Comparison of ENCODE assay signal across 8 mouse cellular contexts in the genomic region with DNA sequence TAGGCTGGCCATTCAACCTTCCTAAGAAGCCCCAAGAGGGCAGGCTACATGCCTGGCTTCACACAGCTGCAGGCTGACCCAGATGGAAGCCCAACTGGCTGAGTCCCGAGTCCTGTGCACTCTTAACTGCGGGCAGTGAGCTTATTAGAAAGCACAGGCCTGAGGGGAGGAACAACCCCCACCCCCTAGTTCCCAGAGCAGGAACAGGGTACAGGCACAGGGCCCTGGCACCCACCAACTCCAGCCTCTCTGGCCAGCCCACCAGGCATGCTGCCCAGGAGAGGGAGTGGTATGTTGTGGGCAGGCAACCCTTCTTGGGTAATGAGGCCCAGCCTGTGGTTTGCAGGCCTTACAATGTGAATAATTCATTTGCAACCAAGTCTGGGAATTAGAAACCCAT. TPM values are rescaled to one million over a fixed set of nuclear protein-coding genes. Genes with fewer than 3 reads are reported as not detected.
A peak's percentile ranks its signal among the peaks of the same experiment; 100 is the strongest.
DNase-seq lines count a peak whose midpoint lies in the region; ATAC-seq and TF ChIP-seq lines count a peak whose summit lies in the region.

No protein-coding gene starts in this region.

- no peaks in the 10 kb centered on the region for H3K9me3 ChIP-seq in forebrain, postnatal 0 days (ENCODE audit: low read length)
- no peaks in the 10 kb centered on the region for H3K9me3 ChIP-seq in kidney, embryonic 14.5 days (ENCODE audit: control insufficient read depth, low read length)
- no peaks in the 10 kb centered on the region for H3K9me3 ChIP-seq in midbrain, embryonic 13.5 days

- no peak overlapping the region for H3K9ac ChIP-seq in forebrain, postnatal 0 days
- no peak overlapping the region for H3K9ac ChIP-seq in kidney, embryonic 14.5 days (ENCODE audit: low read depth, low read length)
- H3K9ac ChIP-seq in midbrain, embryonic 13.5 days (replicated peaks) = no peak overlapping the region

- H3K4me2 ChIP-seq in forebrain, postnatal 0 days (ENCODE audit: low read depth) = no peak overlapping the region
- no peak overlapping the region for H3K4me2 ChIP-seq in kidney, embryonic 14.5 days (replicated peaks; ENCODE audit: low read depth, low read length)
- H3K4me2 ChIP-seq in midbrain, embryonic 13.5 days (replicated peaks) = no peak overlapping the region

- H3K27me3 ChIP-seq in forebrain, postnatal 0 days (ENCODE audit: insufficient read depth, low read length) = no peaks in the 10 kb centered on the region
- no peaks in the 10 kb centered on the region for H3K27me3 ChIP-seq in kidney, embryonic 14.5 days (ENCODE audit: control insufficient read depth, insufficient read depth, low read length)
- H3K27me3 ChIP-seq in midbrain, embryonic 13.5 days = peaks cover 8% of the 10 kb centered on the region; the same call in 1 of the 2 replicates

- peak; percentile 43 for DNase-seq in ovary, adult 18-20 months (ENCODE audit: low spot score)
- DNase-seq in ovary, postnatal 10 days (ENCODE audit: low spot score) = no peak
- peak; percentile 70 for DNase-seq in forebrain, postnatal 0 days
- DNase-seq in cerebellum, adult 9-11 months = no peak
- DNase-seq in cerebellum, postnatal 36 days = no peak

- no peak for TF ChIP-seq CTCF in forebrain, postnatal 0 days (IDR thresholded peaks at IDR 0.05; ENCODE audit: low read depth)

- H3K36me3 ChIP-seq in forebrain, postnatal 0 days (ENCODE audit: insufficient read depth) = no peaks in the 10 kb centered on the region
- H3K36me3 ChIP-seq in kidney, embryonic 14.5 days (ENCODE audit: control insufficient read depth, insufficient read depth, low read length) = no peaks in the 10 kb centered on the region
- H3K36me3 ChIP-seq in midbrain, embryonic 13.5 days = no peaks in the 10 kb centered on the region

- ATAC-seq in forebrain, postnatal 0 days = peak; percentile 56
- no peak for ATAC-seq in kidney, embryonic 14.5 days (ENCODE audit: low FRiP score, low TSS enrichment)
- 0 out of 2 replicates have a peak, but pooled peaks have one; percentile 24 for ATAC-seq in midbrain, embryonic 13.5 days
- no peak for ATAC-seq in megakaryocyte-erythroid progenitor cell, adult 5-6 weeks (replicated peaks; ENCODE audit: low FRiP score, low TSS enrichment, poor library complexity, severe bottlenecking)

- H3K4me3 ChIP-seq in forebrain, postnatal 0 days (ENCODE audit: low read depth, low read length) = no peak overlapping the region
- no peak overlapping the region for H3K4me3 ChIP-seq in kidney, embryonic 14.5 days (ENCODE audit: low read length)
- H3K4me3 ChIP-seq in midbrain, embryonic 13.5 days (replicated peaks) = no peak overlapping the region

- WGBS in forebrain, postnatal 0 days = 23% methylated on average over 2 of the region's 2 CpGs
- WGBS in kidney, embryonic 14.5 days = 26% methylated on average over 2 of the region's 2 CpGs
- WGBS in midbrain, embryonic 13.5 days = 34% methylated on average over 2 of the region's 2 CpGs

- H3K27ac ChIP-seq in forebrain, postnatal 0 days (ENCODE audit: low read depth, low read length) = 0 out of 2 replicates have a peak overlapping the region, but pooled peaks have one; percentile 35
- 0 out of 2 replicates have a peak overlapping the region, but pooled peaks have one; percentile 18 for H3K27ac ChIP-seq in kidney, embryonic 14.5 days (ENCODE audit: low read depth, low read length)
- H3K27ac ChIP-seq in midbrain, embryonic 13.5 days = peak overlapping the region; percentile 30; the same call in 1 of the 2 replicates

- H3K4me1 ChIP-seq in forebrain, postnatal 0 days (ENCODE audit: insufficient read depth) = peaks cover 19% of the 10 kb centered on the region
- H3K4me1 ChIP-seq in kidney, embryonic 14.5 days (ENCODE audit: control insufficient read depth, insufficient read depth, low read length) = peaks cover 35% of the 10 kb centered on the region
- H3K4me1 ChIP-seq in midbrain, embryonic 13.5 days (replicated peaks) = peaks cover 59% of the 10 kb centered on the region

RNA-seq across cellular contexts. Expression of gene Crb2, which starts 7.1 kb away (rescaled TPM):
- total RNA-seq in forebrain, postnatal 0 days (2014; rRNA removed) = 3.8 and 6.0 TPM in 2 replicates
- 1.5 and 2.7 TPM in 2 replicates for polyA plus RNA-seq in forebrain, postnatal 0 days (2015; fragmentation: Nextera tagmentation; extraction: Ambion mirVana)
- 2.2 and 3.2 TPM in 2 replicates for polyA plus RNA-seq in kidney, embryonic 14.5 days (2014; fragmentation: Nextera tagmentation; extraction: Ambion mirVana)
- polyA plus RNA-seq in midbrain, embryonic 13.5 days (2015; fragmentation: Nextera tagmentation; extraction: Ambion mirVana) = 8.5 and 10.3 TPM in 2 replicates
- total RNA-seq in megakaryocyte-erythroid progenitor cell, adult 5-6 weeks (2014; fragmentation: Nextera tagmentation) = not detected in 2 replicates
- not detected in 2 replicates for total RNA-seq in megakaryocyte-erythroid progenitor cell, adult 5-6 weeks (2017)

Comparison
In these comparisons a context has a peak if more than half of its experiments do, and no peak if none do; other contexts are left out.
1. DNase-seq: peak in ovary, adult 18-20 months (single experiment) and forebrain, postnatal 0 days (single experiment); none in ovary, postnatal 10 days (single experiment), cerebellum, adult 9-11 months (single experiment) and cerebellum, postnatal 36 days (0 of 2).
2. ATAC-seq: peak in forebrain, postnatal 0 days (single experiment) and midbrain, embryonic 13.5 days (single experiment); none in kidney, embryonic 14.5 days (single experiment) and megakaryocyte-erythroid progenitor cell, adult 5-6 weeks (single experiment).
3. Peak in every context shown above with its lines, with median percentiles within 50 percentile points of each other: H3K27ac ChIP-seq.